Mouse (Mus musculus): ENCODE measurements around the gene Mat2b.

Mat2b gene

DNA sequence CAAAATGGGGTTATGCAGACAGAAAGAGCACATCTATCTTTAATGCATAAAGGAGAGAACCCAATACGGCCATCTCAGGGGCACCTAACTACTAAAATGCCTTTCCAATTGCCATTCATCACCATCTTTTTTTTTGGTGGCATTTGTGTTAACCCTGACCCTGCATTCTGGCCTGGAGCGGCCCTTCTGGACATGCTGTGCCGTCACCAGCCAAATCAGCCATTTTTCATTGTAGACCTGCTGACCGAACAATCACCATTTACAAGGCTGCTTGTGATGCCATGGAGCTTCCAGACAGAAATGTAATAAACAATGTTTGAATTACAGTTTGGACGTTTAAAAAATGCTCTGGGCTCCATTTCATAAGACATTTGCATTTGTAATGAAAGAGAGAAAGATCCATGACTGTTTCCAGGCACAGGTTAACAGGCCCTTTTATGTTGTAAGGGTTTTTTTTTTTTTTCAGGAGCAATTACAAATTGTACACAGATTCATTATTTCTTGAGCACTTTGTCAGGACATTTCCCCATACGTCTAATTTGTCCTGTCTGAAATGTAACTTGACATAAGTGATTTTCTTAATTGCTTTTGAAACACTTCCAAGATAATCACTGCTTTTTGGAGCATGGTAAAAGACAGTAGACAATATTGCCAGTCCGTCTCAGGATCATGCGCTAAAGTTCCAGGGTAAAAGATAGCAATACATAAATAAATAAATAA lies 45.1 kb downstream of the Mat2b start:
- no peak for DNase-seq

DNA sequence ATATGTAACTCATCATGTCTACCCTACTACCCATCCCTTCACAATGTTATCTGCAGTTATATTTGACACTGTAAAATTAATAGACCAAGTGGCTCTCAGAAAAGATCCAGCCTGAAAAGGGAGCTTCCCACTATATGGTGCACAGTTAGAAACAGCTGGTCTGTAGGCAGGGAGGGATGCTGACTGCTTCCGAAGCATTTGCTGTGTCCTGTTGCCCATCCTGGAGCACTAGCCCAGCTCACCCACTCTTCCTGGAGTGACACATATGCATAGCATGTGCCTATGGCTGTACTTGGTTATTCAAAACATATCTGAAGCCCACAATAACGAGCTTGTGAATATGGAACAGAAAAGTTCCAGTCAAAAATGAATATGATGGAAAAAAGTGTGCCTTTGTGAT lies 47.8 kb downstream of the Mat2b start:
- no peak for DNase-seq

Measured in kidney, postnatal 14 days (tissue).